Mouse (Mus musculus) right cerebral cortex, postnatal 36 days (tissue): ENCODE measurements around the gene Snx21.
A peak's percentile ranks its signal among the peaks of the same experiment; 100 is the strongest.

ENCODE experiments used
- DNase-seq, 2 experiments: peaks; one replicate each; pipeline ENCODE4 v3.0.0; 2022; ENCODE audit warnings: low spot score in 2 of 2, mixed read lengths in 1 of 2

Snx21 gene

GRCm38 (mm10) chr2:164828437-164828836 lies 42.8 kb downstream of the Snx21 start, which contains the start of gene Spata25:
Gene Spata25, minus strand, starts transcription at chr2:164828537.
- DNase-seq: no peak

GRCm38 (mm10) chr2:164829090-164829489 lies 43.5 kb downstream of the Snx21 start:
- no peak for DNase-seq

DNA sequence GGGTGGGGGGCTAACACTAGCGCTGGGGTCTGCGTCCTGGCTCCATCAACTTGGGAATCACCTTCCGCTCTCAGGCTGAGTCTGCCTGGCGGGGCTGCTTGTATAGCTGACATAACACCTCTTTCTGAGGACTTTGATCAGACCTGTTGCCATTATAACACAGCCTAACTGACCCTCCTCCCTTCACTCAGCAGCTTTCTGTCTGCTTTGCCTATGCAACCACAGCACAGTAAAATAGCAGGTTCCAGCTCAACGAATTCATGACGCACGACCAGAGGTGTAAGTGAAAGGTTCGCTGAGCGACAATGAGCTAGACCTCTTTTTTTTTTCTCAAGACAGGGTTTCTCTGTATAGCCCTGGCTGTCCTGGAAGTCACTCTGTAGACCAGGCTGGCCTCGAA lies 45.4 kb downstream of the Snx21 start:
- DNase-seq: no peak

DNA sequence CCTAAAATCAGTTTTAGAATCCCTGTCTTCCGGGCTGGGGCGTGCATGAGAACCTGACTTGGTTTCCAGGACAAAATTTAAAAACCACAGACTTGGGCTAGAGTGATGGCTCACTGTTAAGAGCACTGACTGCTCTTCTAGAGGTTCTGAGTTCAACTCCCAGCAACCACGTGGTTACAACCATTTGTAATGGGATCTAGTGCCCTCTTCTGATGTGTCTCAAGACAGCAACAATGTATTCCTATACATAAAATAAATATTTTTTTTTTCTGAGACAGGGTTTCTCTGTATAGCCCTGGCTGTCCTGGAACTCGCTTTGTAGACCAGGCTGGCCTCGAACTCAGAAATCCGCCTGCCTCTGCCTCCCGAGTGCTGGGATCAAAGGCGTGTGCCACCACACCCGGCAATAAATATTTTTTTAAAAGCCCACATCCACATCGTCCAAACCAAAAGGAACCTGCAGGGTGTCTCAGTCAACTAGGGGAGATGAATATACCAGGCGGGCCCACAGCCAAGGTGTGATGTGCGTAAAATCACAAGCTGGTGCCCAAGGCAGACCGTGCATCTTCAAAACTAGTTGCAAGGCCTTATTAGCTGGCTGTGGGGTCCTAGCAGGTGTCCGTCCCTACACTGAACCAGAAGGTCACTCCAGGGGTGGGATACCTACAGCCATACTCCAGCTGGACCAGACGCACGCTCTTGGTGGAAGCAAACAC lies 46.6 kb downstream of the Snx21 start:
- no peak for DNase-seq

DNA sequence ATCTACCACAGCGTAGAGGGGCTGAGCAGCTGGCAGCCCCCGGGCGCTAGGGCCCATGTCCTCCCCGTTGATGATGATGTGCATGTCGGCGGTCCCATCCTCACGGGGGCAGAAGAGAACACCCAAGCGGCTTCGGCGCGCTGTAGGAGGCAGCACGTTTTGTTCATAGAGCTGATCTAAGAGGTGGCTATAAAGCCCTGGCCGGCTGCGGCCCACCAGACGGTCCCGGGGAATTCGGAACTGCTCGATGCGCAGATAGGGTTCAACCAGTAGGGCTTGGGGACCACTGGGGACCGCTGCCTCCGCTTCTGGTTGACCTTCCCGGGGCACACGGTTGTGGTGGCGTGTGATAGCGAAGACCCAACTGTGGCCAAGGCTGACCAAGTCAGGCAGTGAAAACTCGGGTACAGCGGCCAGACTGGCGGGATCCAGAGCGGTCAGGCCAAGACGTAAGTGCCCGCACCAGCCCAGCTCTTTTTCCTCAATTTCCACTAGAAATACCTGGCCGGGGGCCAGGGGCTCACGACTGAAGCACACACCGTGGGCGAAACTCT lies 47.2 kb downstream of the Snx21 start, which contains the start of gene Ctsa:
Ctsa (plus strand) TSS at position 126 of the 554 bp plus-strand sequence.
- DNase-seq: peak; percentile 73 to 76

GRCm38 (mm10) chr2:164833314-164833959 lies 47.8 kb downstream of the Snx21 start, which contains the start of gene Neurl2:
Gene Neurl2, minus strand, starts transcription at chr2:164833456.
- DNase-seq: peak; percentile 89 to 92

DNA sequence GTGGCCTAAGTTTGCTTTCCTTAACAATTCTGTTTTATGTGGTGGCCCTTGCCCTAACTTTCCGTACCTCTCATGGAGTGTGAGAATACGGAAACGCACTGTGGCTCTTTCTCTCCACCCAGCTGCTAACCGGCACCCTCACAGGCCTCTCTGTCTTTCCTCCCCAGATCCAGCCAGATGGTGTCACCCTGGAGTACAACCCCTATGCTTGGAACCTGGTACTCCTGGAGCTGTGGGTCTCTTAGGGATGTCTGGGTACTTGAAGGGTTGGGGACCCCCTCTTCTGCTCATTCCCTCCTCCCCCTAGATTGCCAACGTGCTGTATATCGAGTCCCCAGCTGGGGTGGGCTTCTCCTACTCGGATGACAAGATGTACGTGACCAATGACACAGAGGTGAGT lies 48.9 kb downstream of the Snx21 start:
- no peak for DNase-seq

DNA sequence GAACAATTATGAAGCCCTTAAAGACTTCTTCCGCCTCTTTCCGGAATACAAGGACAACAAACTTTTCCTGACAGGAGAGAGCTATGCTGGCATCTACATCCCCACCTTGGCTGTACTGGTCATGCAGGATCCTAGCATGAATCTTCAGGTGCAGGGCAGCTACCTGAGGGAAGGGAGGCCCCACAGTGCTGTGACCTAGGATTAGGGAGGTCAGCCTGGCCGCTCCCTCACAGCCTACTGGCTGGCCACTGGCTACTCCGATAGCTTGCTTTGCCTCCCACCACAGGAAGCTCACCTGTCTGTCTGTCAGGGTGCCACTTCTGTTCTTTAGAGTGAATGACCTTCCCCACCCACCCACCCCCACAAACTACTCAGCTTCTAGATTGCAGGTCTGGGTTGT lies 49.5 kb downstream of the Snx21 start:
- DNase-seq: no peak
